Mouse (Mus musculus): ENCODE data around the gene Gm48551. TPM values are rescaled to one million over a fixed set of nuclear protein-coding genes. Genes with fewer than 3 reads are reported as not detected.

The Gm48551 gene
- polyA plus RNA-seq, 1 experiment from 2014 or later: 1.9 TPM

DNA sequence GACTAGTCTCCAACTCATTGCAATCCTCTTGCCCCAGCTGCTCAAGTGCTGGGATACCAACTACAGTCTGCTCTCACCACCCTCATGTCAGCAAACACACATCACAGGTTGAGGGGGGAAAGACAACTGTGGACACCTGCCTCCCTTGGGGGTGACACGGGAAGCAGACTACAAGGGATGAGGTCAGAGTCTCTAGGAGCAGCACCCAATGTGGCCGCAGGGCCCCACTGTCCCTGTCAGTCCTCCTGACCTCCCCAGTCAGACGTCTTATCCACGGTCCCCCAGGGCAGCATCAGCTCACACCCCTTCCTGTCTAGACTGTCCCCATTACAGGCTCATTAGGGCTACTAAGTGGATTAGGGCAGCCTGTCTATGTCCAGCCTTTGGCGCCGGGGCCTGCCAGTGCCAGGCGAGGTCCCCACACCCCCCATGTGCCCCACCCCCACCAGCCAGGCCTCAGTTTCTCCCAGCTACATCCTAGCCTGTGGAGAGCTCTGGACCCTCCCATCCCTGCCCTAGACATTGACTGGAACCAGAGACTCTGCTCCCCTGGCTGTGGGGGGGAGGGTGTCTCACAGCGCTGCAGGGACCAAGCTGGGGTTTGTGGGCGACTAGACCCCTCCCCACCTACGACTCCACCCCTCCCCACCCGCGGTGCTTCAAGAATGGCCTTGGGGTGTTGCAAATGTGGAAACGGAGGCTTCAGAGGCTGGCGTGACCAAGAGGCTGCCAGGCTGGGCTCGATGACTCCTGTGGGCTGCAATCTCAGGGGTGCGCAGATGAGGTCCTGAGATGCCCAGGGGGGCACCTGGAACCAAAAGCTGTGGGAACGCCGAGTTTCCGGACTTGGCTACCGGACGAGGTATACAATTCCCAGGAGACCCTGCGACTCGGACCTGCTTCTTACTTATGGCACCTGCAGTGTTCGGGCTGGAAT, 22.5 kb downstream of the Gm48551 start:
- 21% methylated on average over 24 of the region's 24 CpGs for WGBS
- Histone ChIP-seq H3K27ac (ENCODE audit: poor library complexity, severe bottlenecking) (peak overlapping the region; percentile 76), H3K9ac (peak overlapping the region; percentile 63), H3K36me3 (peaks cover 57% of the 10 kb centered on the region), H3K4me1 (replicated peaks) (peaks cover 96% of the 10 kb centered on the region), H3K27me3 (replicated peaks) (0 out of 2 replicates have a peak, but pooled peaks cover 5% of the 10 kb centered on the region), H3K4me2 (peak overlapping the region; percentile 66), H3K4me3 (peak overlapping the region; percentile 41), H3K9me3 (replicated peaks) (no peaks in the 10 kb centered on the region)
- ATAC-seq (ENCODE audit: insufficient number of reproducible peaks, low FRiP score): no peak

DNA sequence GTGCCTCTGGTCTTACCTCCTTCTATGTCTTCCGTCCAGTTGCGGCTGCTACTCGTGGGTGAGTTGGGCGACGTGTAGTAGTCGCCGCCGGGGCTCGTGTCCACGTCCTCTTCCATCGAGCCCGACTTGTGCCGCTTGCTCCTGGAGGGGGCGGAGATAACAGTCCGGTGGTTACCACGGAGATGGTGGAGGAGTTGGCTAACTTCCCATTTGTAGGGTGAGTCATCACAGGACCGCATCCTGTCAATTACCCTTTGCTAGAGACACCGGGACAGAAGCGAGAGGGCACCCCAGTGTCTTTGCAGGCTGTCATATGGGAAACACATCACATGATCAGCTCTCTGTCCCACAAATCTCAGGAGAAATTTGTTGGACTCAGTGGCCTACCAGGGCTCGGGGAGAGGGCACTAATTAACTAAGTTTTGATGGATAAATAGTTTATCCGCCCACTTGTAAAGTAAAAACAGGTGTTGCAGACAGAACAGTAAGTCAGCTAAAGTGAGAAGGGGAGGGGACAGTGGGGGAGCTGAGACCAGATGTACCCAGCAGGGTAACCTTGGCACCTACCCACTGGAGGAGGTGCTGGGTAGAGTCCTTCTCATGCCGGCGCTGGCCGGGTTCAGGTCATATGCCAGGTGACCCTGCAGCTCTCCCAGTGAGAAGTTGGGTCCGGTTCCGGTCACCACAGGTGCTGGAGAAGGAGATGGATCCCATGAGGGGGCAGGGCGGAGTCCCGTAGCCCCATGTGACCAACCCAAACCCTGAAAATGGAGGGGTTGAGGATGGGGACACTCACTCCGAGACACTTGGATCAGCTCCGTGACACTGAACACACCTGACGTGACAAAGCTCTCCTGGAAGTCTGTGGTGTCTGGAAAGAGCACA, 23.5 kb downstream of the Gm48551 start:
- Histone ChIP-seq H3K4me2 (peak overlapping the region; percentile 66), H3K9me3 (replicated peaks) (no peaks in the 10 kb centered on the region), H3K36me3 (peaks cover 54% of the 10 kb centered on the region), H3K4me3 (peak overlapping the region; percentile 41), H3K27ac (ENCODE audit: poor library complexity, severe bottlenecking) (peak overlapping the region; percentile 92), H3K9ac (peak overlapping the region; percentile 63), H3K27me3 (replicated peaks) (0 out of 2 replicates have a peak, but pooled peaks cover 5% of the 10 kb centered on the region), H3K4me1 (replicated peaks) (peaks cover 96% of the 10 kb centered on the region)
- ATAC-seq (ENCODE audit: insufficient number of reproducible peaks, low FRiP score): peak; percentile 40; the same call in 1 of the 2 replicates
- WGBS: 22% methylated on average over 31 of the region's 31 CpGs

DNA sequence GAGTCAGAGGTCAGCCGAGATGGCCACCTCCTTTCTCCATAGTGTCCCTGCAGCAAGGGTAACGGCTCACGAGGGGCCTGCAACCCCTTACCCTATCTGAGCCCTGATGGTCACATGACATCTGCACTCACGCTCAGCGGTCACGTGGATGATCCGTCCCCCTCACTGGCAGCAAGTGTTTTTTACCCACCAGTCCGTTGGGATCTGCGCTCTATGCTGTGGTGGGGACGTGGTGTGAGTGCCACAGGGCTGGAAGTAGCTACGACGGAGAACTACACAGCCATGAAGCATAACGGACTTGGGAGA, 24.1 kb downstream of the Gm48551 start:
- no peak for ATAC-seq (ENCODE audit: insufficient number of reproducible peaks, low FRiP score)
- H3K4me2 ChIP-seq: no peak overlapping the region
- peaks cover 96% of the 10 kb centered on the region for H3K4me1 ChIP-seq (replicated peaks)
- peak overlapping the region; percentile 15; the same call in 1 of the 2 replicates for H3K9ac ChIP-seq
- H3K36me3 ChIP-seq: peaks cover 48% of the 10 kb centered on the region
- WGBS: 37% methylated on average over 13 of the region's 13 CpGs
- H3K27me3 ChIP-seq (replicated peaks): 0 out of 2 replicates have a peak, but pooled peaks cover 5% of the 10 kb centered on the region
- no peaks in the 10 kb centered on the region for H3K9me3 ChIP-seq (replicated peaks)
- H3K4me3 ChIP-seq: no peak overlapping the region
- H3K27ac ChIP-seq (ENCODE audit: poor library complexity, severe bottlenecking): peak overlapping the region; percentile 92

DNA sequence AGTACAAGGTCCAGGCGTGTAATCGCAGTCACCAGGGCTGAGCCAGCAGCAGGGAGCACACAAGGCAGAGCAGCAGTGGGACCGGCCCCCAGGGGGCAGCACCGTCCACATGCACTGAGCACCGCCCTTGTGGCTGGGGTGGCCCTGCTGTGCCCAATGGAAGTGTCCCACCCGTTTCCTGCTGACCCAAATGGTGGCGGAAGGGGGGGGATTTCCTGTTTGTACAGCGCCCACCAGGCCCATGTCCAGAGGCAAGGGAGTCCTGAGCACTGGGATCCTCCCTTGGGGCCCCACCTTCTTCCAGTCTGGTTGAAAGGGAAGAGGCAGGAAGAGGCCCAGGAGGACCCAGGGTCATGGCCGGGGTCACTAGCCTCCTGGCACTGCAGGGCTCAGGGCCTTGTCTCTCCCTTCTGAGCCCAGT, 24.6 kb downstream of the Gm48551 start:
- WGBS: 20% methylated on average over 9 of the region's 9 CpGs
- H3K27ac ChIP-seq (ENCODE audit: poor library complexity, severe bottlenecking): peak overlapping the region; percentile 92
- H3K4me1 ChIP-seq (replicated peaks): peaks cover 97% of the 10 kb centered on the region
- H3K27me3 ChIP-seq (replicated peaks): 0 out of 2 replicates have a peak, but pooled peaks cover 5% of the 10 kb centered on the region
- peaks cover 43% of the 10 kb centered on the region for H3K36me3 ChIP-seq
- no peak overlapping the region for H3K4me2 ChIP-seq
- H3K4me3 ChIP-seq: no peak overlapping the region
- H3K9me3 ChIP-seq (replicated peaks): no peaks in the 10 kb centered on the region
- peak overlapping the region; percentile 15; the same call in 1 of the 2 replicates for H3K9ac ChIP-seq
- peak; percentile 49 for ATAC-seq (ENCODE audit: insufficient number of reproducible peaks, low FRiP score)

DNA sequence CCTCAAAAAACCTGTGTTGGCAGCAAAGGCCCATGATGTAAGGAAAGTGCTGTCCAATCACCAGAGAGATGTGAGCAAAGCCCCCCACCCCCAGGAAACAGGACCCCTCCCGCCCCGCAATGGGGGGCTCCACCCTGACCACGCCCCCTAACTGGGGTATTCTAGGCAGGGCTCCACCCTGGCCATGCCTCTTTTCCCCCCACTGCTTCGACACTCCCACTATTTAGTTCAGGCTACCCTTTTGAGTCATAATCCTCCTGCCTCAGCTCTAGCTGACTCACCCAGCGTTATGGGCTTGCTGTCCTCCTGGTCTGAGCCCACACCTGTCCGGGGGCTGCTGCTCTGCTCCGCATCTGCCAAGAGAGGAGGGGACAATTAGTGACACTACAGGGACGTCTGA, 25.1 kb downstream of the Gm48551 start:
- 25% methylated on average over 8 of the region's 8 CpGs for WGBS
- no peaks in the 10 kb centered on the region for H3K9me3 ChIP-seq (replicated peaks)
- peak overlapping the region; percentile 92 for H3K27ac ChIP-seq (ENCODE audit: poor library complexity, severe bottlenecking)
- H3K27me3 ChIP-seq (replicated peaks): 0 out of 2 replicates have a peak, but pooled peaks cover 5% of the 10 kb centered on the region
- H3K4me3 ChIP-seq: 0 out of 2 replicates have a peak overlapping the region, but pooled peaks have one; percentile 11
- peak overlapping the region; percentile 26; the same call in 1 of the 2 replicates for H3K9ac ChIP-seq
- peak overlapping the region; percentile 37 for H3K4me2 ChIP-seq
- ATAC-seq (ENCODE audit: insufficient number of reproducible peaks, low FRiP score): peak; percentile 19
- H3K4me1 ChIP-seq (replicated peaks): peaks cover 97% of the 10 kb centered on the region
- peaks cover 39% of the 10 kb centered on the region for H3K36me3 ChIP-seq

DNA sequence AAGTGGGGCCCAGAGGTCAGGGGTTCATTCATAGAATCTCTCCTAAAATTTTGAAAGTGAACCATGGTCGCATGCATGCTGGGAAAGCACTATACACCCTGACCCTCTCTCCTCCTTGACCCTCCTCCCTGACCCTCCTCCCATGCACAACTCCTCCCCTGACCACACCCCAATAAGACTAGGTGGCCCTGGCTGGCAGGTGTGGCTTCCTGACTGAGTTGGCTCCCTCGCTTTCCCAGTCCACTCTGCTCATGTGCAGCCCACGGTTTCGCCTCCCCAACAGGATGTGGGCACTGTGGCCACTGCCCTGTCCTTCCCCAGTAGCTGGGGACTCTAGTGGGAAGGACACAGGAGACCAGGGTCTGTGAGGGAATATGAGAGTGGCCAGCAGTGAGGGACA, 26.1 kb downstream of the Gm48551 start:
- peaks cover 29% of the 10 kb centered on the region for H3K36me3 ChIP-seq

DNA sequence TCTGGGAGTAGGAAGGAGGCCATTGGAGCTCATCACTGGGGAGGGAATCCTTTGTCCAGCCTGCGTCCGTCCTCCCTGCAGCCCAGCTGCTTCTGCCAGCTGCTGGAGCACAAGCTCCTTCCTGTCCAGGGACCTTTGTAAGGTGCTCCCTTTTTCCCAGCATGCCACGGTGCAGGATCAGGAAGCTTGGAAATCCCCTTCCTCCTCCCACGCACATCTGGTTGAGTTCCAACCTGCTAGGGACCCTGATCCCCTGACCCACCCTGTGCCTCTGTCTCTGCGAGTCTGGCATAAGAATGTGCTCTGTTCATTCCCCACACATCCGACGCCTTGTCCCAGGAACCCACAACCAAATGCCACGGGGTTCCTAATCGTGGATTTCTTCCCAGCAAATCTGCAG, 26.7 kb downstream of the Gm48551 start:
- no peak for ATAC-seq (ENCODE audit: insufficient number of reproducible peaks, low FRiP score)
- H3K4me3 ChIP-seq: no peak overlapping the region
- peak overlapping the region; percentile 92 for H3K27ac ChIP-seq (ENCODE audit: poor library complexity, severe bottlenecking)
- H3K27me3 ChIP-seq (replicated peaks): no peaks in the 10 kb centered on the region
- H3K36me3 ChIP-seq: peaks cover 24% of the 10 kb centered on the region; the same call in 1 of the 2 replicates
- H3K4me2 ChIP-seq: peak overlapping the region; percentile 37; the same call in 1 of the 2 replicates
- H3K9me3 ChIP-seq (replicated peaks): no peaks in the 10 kb centered on the region
- H3K9ac ChIP-seq: no peak overlapping the region
- H3K4me1 ChIP-seq (replicated peaks): peaks cover 100% of the 10 kb centered on the region
- 66% methylated on average over 9 of the region's 9 CpGs for WGBS

More for the DNA sequence above, 26.1 kb downstream of the Gm48551 start:
- H3K9ac ChIP-seq: peak overlapping the region; percentile 8; the same call in 1 of the 2 replicates
- peak overlapping the region; percentile 37 for H3K4me2 ChIP-seq
- peak overlapping the region; percentile 11; the same call in 1 of the 2 replicates for H3K4me3 ChIP-seq
- H3K9me3 ChIP-seq (replicated peaks): no peaks in the 10 kb centered on the region
- peaks cover 100% of the 10 kb centered on the region for H3K4me1 ChIP-seq (replicated peaks)
- WGBS: 62% methylated on average over 4 of the region's 4 CpGs
- no peak for ATAC-seq (ENCODE audit: insufficient number of reproducible peaks, low FRiP score)
- no peaks in the 10 kb centered on the region for H3K27me3 ChIP-seq (replicated peaks)
- peak overlapping the region; percentile 92 for H3K27ac ChIP-seq (ENCODE audit: poor library complexity, severe bottlenecking)

DNA sequence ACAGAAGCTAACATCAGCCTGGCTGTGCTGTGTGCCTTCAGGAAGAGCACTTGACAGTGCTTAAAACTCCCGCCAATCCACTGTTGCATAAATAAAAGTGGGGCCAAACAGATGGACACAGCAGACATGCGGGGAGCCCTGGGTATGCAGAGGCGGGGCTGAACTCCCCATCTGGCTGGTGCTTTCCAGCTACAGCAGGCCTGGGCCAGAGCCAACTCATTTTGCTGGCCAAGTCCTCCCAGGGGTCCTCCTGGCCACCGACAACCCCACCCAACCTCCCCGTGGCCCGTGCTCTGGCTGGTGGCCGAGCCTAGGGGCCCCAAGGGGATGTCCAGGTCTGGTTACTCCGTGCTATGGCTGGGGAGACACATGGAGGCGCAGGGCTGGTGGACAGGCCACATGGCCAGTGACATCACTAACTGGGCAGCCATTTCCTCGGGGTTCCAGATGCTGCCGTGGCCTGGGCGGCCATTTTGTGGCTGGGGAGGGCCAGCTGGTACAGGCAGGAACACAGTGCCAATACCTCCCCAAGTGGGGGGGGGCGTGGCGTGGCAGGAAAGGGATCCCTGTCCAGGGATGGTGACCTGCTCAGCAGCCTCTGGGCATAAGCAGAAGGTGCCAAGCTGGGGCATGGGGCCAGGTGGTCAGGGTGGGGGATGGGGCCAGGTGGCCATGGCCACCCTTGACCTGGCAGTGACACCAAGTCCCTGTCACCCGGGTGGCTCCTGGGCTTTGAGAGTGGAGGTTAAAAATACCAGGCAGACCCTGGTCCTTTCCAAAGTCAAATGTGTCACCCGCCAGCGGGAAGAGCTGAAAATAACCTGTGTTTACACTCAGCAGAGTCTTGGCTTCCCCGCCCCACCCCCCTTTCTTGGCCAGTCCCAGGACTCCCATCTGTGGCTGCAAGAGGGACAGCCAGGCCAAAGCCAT, 27.5 kb downstream of the Gm48551 start:
- no peak for ATAC-seq (ENCODE audit: insufficient number of reproducible peaks, low FRiP score)
- H3K4me1 ChIP-seq (replicated peaks): peaks cover 100% of the 10 kb centered on the region
- H3K27ac ChIP-seq (ENCODE audit: poor library complexity, severe bottlenecking): peak overlapping the region; percentile 92
- H3K9ac ChIP-seq: peak overlapping the region; percentile 49
- peaks cover 17% of the 10 kb centered on the region; the same call in 1 of the 2 replicates for H3K36me3 ChIP-seq
- H3K4me2 ChIP-seq: peak overlapping the region; percentile 12; the same call in 1 of the 2 replicates
- no peak overlapping the region for H3K4me3 ChIP-seq
- 47% methylated on average over 18 of the region's 18 CpGs for WGBS
- no peaks in the 10 kb centered on the region for H3K9me3 ChIP-seq (replicated peaks)
- H3K27me3 ChIP-seq (replicated peaks): no peaks in the 10 kb centered on the region

DNA sequence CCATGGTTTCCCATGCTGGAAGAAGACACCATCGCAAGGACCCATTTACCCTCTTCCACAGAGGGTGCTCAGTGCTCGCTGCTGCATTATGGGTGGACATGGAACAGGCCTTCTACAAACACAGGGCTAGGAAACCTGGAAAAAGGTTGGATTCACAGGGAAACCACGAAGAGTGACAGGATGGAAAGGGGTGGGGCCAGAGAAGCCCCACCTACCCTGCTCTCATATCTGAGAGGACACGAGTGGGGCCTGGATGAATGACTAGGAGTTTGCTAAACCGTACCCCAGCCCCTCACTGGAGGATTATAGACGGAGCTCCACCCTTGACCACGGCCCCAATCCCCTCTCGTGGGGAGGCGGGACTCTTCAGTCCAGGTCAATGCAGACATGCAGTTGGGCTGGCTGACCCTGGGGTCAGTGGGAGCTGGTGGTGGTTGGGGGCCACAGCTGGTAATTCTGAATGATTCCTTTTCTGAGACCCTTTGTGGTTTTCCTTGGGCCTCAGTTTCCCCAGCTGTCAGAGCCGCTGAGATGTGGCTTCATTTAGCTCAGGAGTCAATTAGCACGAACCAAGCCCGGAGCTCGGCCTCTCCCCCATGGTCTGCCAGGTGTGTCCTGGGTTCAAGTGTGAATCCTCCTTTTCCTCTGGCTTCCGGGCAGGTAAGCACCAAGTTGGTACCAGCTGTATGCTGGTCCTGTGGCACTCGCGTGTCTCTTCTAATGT, 28.5 kb downstream of the Gm48551 start:
- H3K4me2 ChIP-seq: peak overlapping the region; percentile 12; the same call in 1 of the 2 replicates
- no peaks in the 10 kb centered on the region for H3K27me3 ChIP-seq (replicated peaks)
- no peak overlapping the region for H3K4me3 ChIP-seq
- no peak for ATAC-seq (ENCODE audit: insufficient number of reproducible peaks, low FRiP score)
- H3K9me3 ChIP-seq (replicated peaks): no peaks in the 10 kb centered on the region
- peaks cover 16% of the 10 kb centered on the region; the same call in 1 of the 2 replicates for H3K36me3 ChIP-seq
- peak overlapping the region; percentile 28 for H3K9ac ChIP-seq
- H3K27ac ChIP-seq (ENCODE audit: poor library complexity, severe bottlenecking): peak overlapping the region; percentile 92
- WGBS: 70% methylated on average over 16 of the region's 16 CpGs
- peaks cover 100% of the 10 kb centered on the region for H3K4me1 ChIP-seq (replicated peaks)

Measured in heart, embryonic 12.5 days (tissue).